Mouse (Mus musculus) CH12.LX (cell line): ENCODE measurements around the gene Olfr917. TPM values are rescaled to one million over a fixed set of nuclear protein-coding genes. Genes with fewer than 3 reads are reported as not detected.

Experiments
- DNase-seq: peaks from one replicate; pipeline ENCODE4 v3.0.0-alpha.2; 2013; ENCODE audit errors: extremely low read depth
- H3K27ac ChIP-seq: 2 replicates; pipeline ENCODE4 v1.5.1; 2012; ENCODE audit warnings: low read depth, mild to moderate bottlenecking, control low read depth, moderate library complexity; ENCODE audit not compliant: insufficient read depth
- H3K27me3 ChIP-seq: replicated peaks from 2 replicates; pipeline ENCODE3; 2012; ENCODE audit warnings: inconsistent platforms
- H3K36me3 ChIP-seq, 2 experiments: replicated peaks in 1 of 2; 2 replicates each; pipeline versions ENCODE3 to v1.6.1; 2012; ENCODE audit warnings: inconsistent platforms in 1 of 2, low read length in 1 of 2, mild to moderate bottlenecking in 1 of 2, mixed read lengths in 1 of 2, moderate library complexity in 1 of 2; ENCODE audit not compliant: control insufficient read depth in 1 of 2, insufficient read depth in 1 of 2
- H3K4me1 ChIP-seq, 2 experiments: 2 replicates each; pipeline ENCODE4 v1.6.1; 2012; ENCODE audit warnings: inconsistent platforms in 1 of 2, moderate library complexity in 1 of 2; ENCODE audit not compliant: insufficient read depth in 2 of 2, control insufficient read depth in 1 of 2
- H3K4me2 ChIP-seq: 2 replicates; pipeline ENCODE4 v1.6.1; 2012; ENCODE audit warnings: low read depth, mild to moderate bottlenecking, control low read depth; ENCODE audit not compliant: poor library complexity, insufficient read depth, severe bottlenecking
- H3K4me3 ChIP-seq, 3 experiments: fragments of 150-350 bp in 1 of 3; sonication (generic) in 1 of 3; replicated peaks in 1 of 3; 2 replicates each; pipeline versions ENCODE3 to v1.5.1; 2011 to 2012; ENCODE audit warnings: low read depth in 2 of 3, low read length in 2 of 3, mild to moderate bottlenecking in 2 of 3, moderate library complexity in 2 of 3, control low read depth in 1 of 3, improper control_type of control experiment in 1 of 3, inconsistent platforms in 1 of 3, mixed read lengths in 1 of 3; ENCODE audit not compliant: poor library complexity in 1 of 3
- H3K79me2 ChIP-seq: replicated peaks from 2 replicates; pipeline ENCODE4 v1.6.1; 2012; ENCODE audit warnings: mild to moderate bottlenecking, moderate library complexity; ENCODE audit not compliant: control insufficient read depth, poor library complexity, insufficient read depth, severe bottlenecking; ENCODE audit errors: extremely low read depth
- H3K9ac ChIP-seq: 2 replicates; pipeline ENCODE4 v1.6.1; 2012; ENCODE audit warnings: low read depth, mild to moderate bottlenecking, control low read depth, moderate library complexity; ENCODE audit not compliant: insufficient read depth
- H3K9me3 ChIP-seq: replicated peaks from 2 replicates; pipeline ENCODE3; 2012; ENCODE audit warnings: low read length, inconsistent platforms, mixed read lengths
- EP300 ChIP-seq: IDR thresholded peaks from 2 replicates; pipeline ENCODE4 v1.6.1; 2011; ENCODE audit warnings: low read length, improper control_type of control experiment
- JUN ChIP-seq: IDR thresholded peaks from 2 replicates; pipeline ENCODE4 v1.6.1; 2011; ENCODE audit warnings: low read depth, mild to moderate bottlenecking, low read length, improper control_type of control experiment, moderate library complexity; ENCODE audit not compliant: insufficient read depth
- POLR2A ChIP-seq: IDR thresholded peaks from 2 replicates; pipeline ENCODE4 v1.6.1; 2011; ENCODE audit warnings: low read depth, mild to moderate bottlenecking, improper control_type of control experiment, low read length
- UBTF ChIP-seq: IDR thresholded peaks from 2 replicates; pipeline ENCODE4 v1.6.1; 2012; ENCODE audit warnings: low read depth, mild to moderate bottlenecking, inconsistent platforms, low read length, improper control_type of control experiment, moderate library complexity
- ZNF384 ChIP-seq: IDR thresholded peaks from 2 replicates; pipeline ENCODE4 v1.6.1; 2012; ENCODE audit warnings: low read depth, low read length, improper control_type of control experiment, inconsistent platforms
- dilution Hi-C: fragments of 300-500 bp; cut with MboI; formaldehyde crosslinking; loops from 2 replicates; pipeline ENCODE4 v1.14.3; 2020; ENCODE audit warnings: low sequenced_read_pairs; ENCODE audit not compliant: extremely low pct_unique_long_range_greater_than_20kb, extremely low pct_ligation_motif_present
- in situ Hi-C: fragments of 300-500 bp; cut with MboI; formaldehyde crosslinking; loops from 3 replicates; pipeline ENCODE4 v1.14.3; 2019; ENCODE audit warnings: low sequenced_read_pairs, low pct_ligation_motif_present, low pct_unique_long_range_greater_than_20kb, mixed read lengths
- polyA plus RNA-seq: library from polyadenylated mRNA; unstranded; fragments of >175 nt; gene quantifications from 2 replicates; pipeline ENCODE4 v1.2.1, GENCODE M21; 2012; ENCODE audit warnings: low read depth; ENCODE audit not compliant: insufficient read length
- total RNA-seq, 2 experiments: library from RNA; depleted of rRNA; stranded (reverse); fragments of 300-350 nt in 1 of 2; fragments of >200 nt in 1 of 2; gene quantifications; 2 replicates each; pipeline ENCODE4 v1.2.3; 2012 to 2014

Olfr917 gene
- total and polyA plus RNA-seq, 3 experiments, result not detected

GRCm38 (mm10) chr9:38632406-38632805 lies 33.2 kb downstream of the Olfr917 start:
- Histone ChIP-seq H3K79me2 (no peaks in the 10 kb centered on the region), H3K4me3 (no peak overlapping the region), H3K9ac (no peak overlapping the region), H3K4me1 (no peaks in the 10 kb centered on the region), H3K27ac (no peak overlapping the region), H3K9me3 (no peaks in the 10 kb centered on the region), H3K27me3 (no peaks in the 10 kb centered on the region), H3K4me2 (no peak overlapping the region), H3K36me3 (no peaks in the 10 kb centered on the region)
- TF ChIP-seq ZNF384, result no peak
- no peak for TF ChIP-seq EP300
- TF ChIP-seq UBTF, result no peak
- TF ChIP-seq JUN, result no peak
- no peak for TF ChIP-seq POLR2A
- dilution Hi-C loops (no loop called here), in situ Hi-C loops (no loop called here)
- no peak for DNase-seq

Other genes starting within 250 kb of the Olfr917 start
Only the 20 nearest of the 22 such genes appear.
- not detected in 2 replicates for gene Olfr904, start 202.7 kb downstream of the Olfr917 start, total RNA-seq (2012; rRNA removed)
- not detected in 2 replicates for gene Olfr904, start 202.7 kb downstream of the Olfr917 start, total RNA-seq (2014; rRNA removed)
- gene Olfr904, start 202.7 kb downstream of the Olfr917 start, polyA plus RNA-seq, result not detected in 2 replicates
- gene Olfr905, start 194.7 kb downstream of the Olfr917 start, total RNA-seq (2012; rRNA removed), result not detected in 2 replicates
- not detected in 2 replicates for gene Olfr905, start 194.7 kb downstream of the Olfr917 start, total RNA-seq (2014; rRNA removed)
- gene Olfr905, start 194.7 kb downstream of the Olfr917 start, polyA plus RNA-seq, result not detected in 2 replicates
- not detected in 2 replicates for gene Olfr906, start 178.8 kb downstream of the Olfr917 start, total RNA-seq (2012; rRNA removed)
- not detected in 2 replicates for gene Olfr906, start 178.8 kb downstream of the Olfr917 start, total RNA-seq (2014; rRNA removed)
- not detected in 2 replicates for gene Olfr906, start 178.8 kb downstream of the Olfr917 start, polyA plus RNA-seq
- not detected in 2 replicates for gene Olfr907, start 170.0 kb downstream of the Olfr917 start, total RNA-seq (2012; rRNA removed)
- not detected in 2 replicates for gene Olfr907, start 170.0 kb downstream of the Olfr917 start, total RNA-seq (2014; rRNA removed)
- 0.11 TPM in 1 of 2 replicates, not detected in the other for gene Olfr907, start 170.0 kb downstream of the Olfr917 start, polyA plus RNA-seq
- not detected in 2 replicates for gene Olfr911-ps1, start 144.3 kb downstream of the Olfr917 start, total RNA-seq (2012; rRNA removed)
- gene Olfr911-ps1, start 144.3 kb downstream of the Olfr917 start, total RNA-seq (2014; rRNA removed), result not detected in 2 replicates
- gene Olfr911-ps1, start 144.3 kb downstream of the Olfr917 start, polyA plus RNA-seq, result not detected in 2 replicates
- gene Olfr910, start 128.0 kb downstream of the Olfr917 start, total RNA-seq (2012; rRNA removed), result not detected in 2 replicates
- gene Olfr910, start 128.0 kb downstream of the Olfr917 start, total RNA-seq (2014; rRNA removed), result not detected in 2 replicates
- gene Olfr910, start 128.0 kb downstream of the Olfr917 start, polyA plus RNA-seq, result not detected in 2 replicates
- not detected in 2 replicates for gene Olfr912, start 85.7 kb downstream of the Olfr917 start, total RNA-seq (2012; rRNA removed)
- not detected in 2 replicates for gene Olfr912, start 85.7 kb downstream of the Olfr917 start, total RNA-seq (2014; rRNA removed)
- not detected in 2 replicates for gene Olfr912, start 85.7 kb downstream of the Olfr917 start, polyA plus RNA-seq
- gene Olfr913, start 73.1 kb downstream of the Olfr917 start, total RNA-seq (2012; rRNA removed), result not detected in 2 replicates
- not detected in 2 replicates for gene Olfr913, start 73.1 kb downstream of the Olfr917 start, total RNA-seq (2014; rRNA removed)
- not detected in 2 replicates for gene Olfr913, start 73.1 kb downstream of the Olfr917 start, polyA plus RNA-seq
- not detected in 2 replicates for gene Olfr914, start 60.7 kb downstream of the Olfr917 start, total RNA-seq (2012; rRNA removed)
- not detected in 2 replicates for gene Olfr914, start 60.7 kb downstream of the Olfr917 start, total RNA-seq (2014; rRNA removed)
- gene Olfr914, start 60.7 kb downstream of the Olfr917 start, polyA plus RNA-seq, result not detected in 2 replicates
- gene Olfr916, start 6.0 kb downstream of the Olfr917 start, total RNA-seq (2012; rRNA removed), result not detected in 2 replicates
- not detected in 2 replicates for gene Olfr916, start 6.0 kb downstream of the Olfr917 start, total RNA-seq (2014; rRNA removed)
- not detected in 2 replicates for gene Olfr916, start 6.0 kb downstream of the Olfr917 start, polyA plus RNA-seq
- not detected in 2 replicates for gene Olfr918, start 8.8 kb upstream of the Olfr917 start, total RNA-seq (2012; rRNA removed)
- gene Olfr918, start 8.8 kb upstream of the Olfr917 start, total RNA-seq (2014; rRNA removed), result not detected in 2 replicates
- gene Olfr918, start 8.8 kb upstream of the Olfr917 start, polyA plus RNA-seq, result not detected in 2 replicates
- gene Olfr919, start 37.8 kb upstream of the Olfr917 start, total RNA-seq (2012; rRNA removed), result not detected in 2 replicates
- gene Olfr919, start 37.8 kb upstream of the Olfr917 start, total RNA-seq (2014; rRNA removed), result not detected in 2 replicates
- not detected in 2 replicates for gene Olfr919, start 37.8 kb upstream of the Olfr917 start, polyA plus RNA-seq
- gene Vwa5a, start 52.4 kb upstream of the Olfr917 start, total RNA-seq (2012; rRNA removed), result 6.3 and 6.7 TPM in 2 replicates
- 18.4 and 20.0 TPM in 2 replicates for gene Vwa5a, start 52.4 kb upstream of the Olfr917 start, total RNA-seq (2014; rRNA removed)
- 14.2 and 15.3 TPM in 2 replicates for gene Vwa5a, start 52.4 kb upstream of the Olfr917 start, polyA plus RNA-seq
- gene Olfr920, start 86.5 kb upstream of the Olfr917 start, total RNA-seq (2012; rRNA removed), result not detected in 2 replicates
- 0.09 and 0.12 TPM in 2 replicates for gene Olfr920, start 86.5 kb upstream of the Olfr917 start, total RNA-seq (2014; rRNA removed)
- 0.14 and 0.22 TPM in 2 replicates for gene Olfr920, start 86.5 kb upstream of the Olfr917 start, polyA plus RNA-seq
- gene Olfr921, start 107.2 kb upstream of the Olfr917 start, total RNA-seq (2012; rRNA removed), result not detected in 2 replicates
- gene Olfr921, start 107.2 kb upstream of the Olfr917 start, total RNA-seq (2014; rRNA removed), result not detected in 2 replicates
- not detected in 2 replicates for gene Olfr921, start 107.2 kb upstream of the Olfr917 start, polyA plus RNA-seq
- not detected in 2 replicates for gene Olfr922, start 148.8 kb upstream of the Olfr917 start, total RNA-seq (2012; rRNA removed)
- not detected in 2 replicates for gene Olfr922, start 148.8 kb upstream of the Olfr917 start, total RNA-seq (2014; rRNA removed)
- gene Olfr922, start 148.8 kb upstream of the Olfr917 start, polyA plus RNA-seq, result 0.08 TPM in 1 of 2 replicates, not detected in the other
- not detected in 2 replicates for gene Olfr923, start 160.7 kb upstream of the Olfr917 start, total RNA-seq (2012; rRNA removed)
- gene Olfr923, start 160.7 kb upstream of the Olfr917 start, total RNA-seq (2014; rRNA removed), result not detected in 2 replicates
- not detected in 2 replicates for gene Olfr923, start 160.7 kb upstream of the Olfr917 start, polyA plus RNA-seq
- gene Olfr924, start 178.6 kb upstream of the Olfr917 start, total RNA-seq (2012; rRNA removed), result not detected in 2 replicates
- not detected in 2 replicates for gene Olfr924, start 178.6 kb upstream of the Olfr917 start, total RNA-seq (2014; rRNA removed)
- not detected in 2 replicates for gene Olfr924, start 178.6 kb upstream of the Olfr917 start, polyA plus RNA-seq
- gene Olfr26, start 189.2 kb upstream of the Olfr917 start, total RNA-seq (2012; rRNA removed), result not detected in 2 replicates
- not detected in 2 replicates for gene Olfr26, start 189.2 kb upstream of the Olfr917 start, total RNA-seq (2014; rRNA removed)
- gene Olfr26, start 189.2 kb upstream of the Olfr917 start, polyA plus RNA-seq, result not detected in 2 replicates
- not detected in 2 replicates for gene Olfr926, start 211.3 kb upstream of the Olfr917 start, total RNA-seq (2012; rRNA removed)
- not detected in 2 replicates for gene Olfr926, start 211.3 kb upstream of the Olfr917 start, total RNA-seq (2014; rRNA removed)
- not detected in 2 replicates for gene Olfr926, start 211.3 kb upstream of the Olfr917 start, polyA plus RNA-seq